Mouse (Mus musculus) heart, adult 2 months (tissue): ENCODE measurements around the gene Dusp6. TPM values are rescaled to one million over a fixed set of nuclear protein-coding genes. Genes with fewer than 3 reads are reported as not detected.

Experiments used
- DNase-seq, 2 experiments: peaks; one replicate each; pipeline ENCODE4 v3.0.0; 2021
- H3K27ac ChIP-seq: fragments of 200-600 bp; 2 replicates; pipeline ENCODE4 v1.8.1; 2022
- H3K27me3 ChIP-seq: fragments of 200-500 bp; 2 replicates; pipeline ENCODE4 v1.6.1; 2012; ENCODE audit warnings: mild to moderate bottlenecking, low read length, inconsistent platforms, mixed read lengths; ENCODE audit not compliant: control insufficient read depth, insufficient read depth
- H3K36me3 ChIP-seq: fragments of 200-500 bp; 2 replicates; pipeline ENCODE4 v1.6.1; 2012; ENCODE audit warnings: low read length, inconsistent platforms; ENCODE audit not compliant: control insufficient read depth, insufficient read depth
- H3K4me1 ChIP-seq: fragments of 200-500 bp; 2 replicates; pipeline ENCODE4 v1.6.1; 2011; ENCODE audit warnings: low read length; ENCODE audit not compliant: control insufficient read depth, insufficient read depth
- H3K4me3 ChIP-seq: fragments of 200-600 bp; 2 replicates; pipeline ENCODE4 v1.8.1; 2022
- H3K79me2 ChIP-seq: fragments of 200-500 bp; replicated peaks from 2 replicates; pipeline ENCODE4 v1.6.1; 2012; ENCODE audit warnings: mild to moderate bottlenecking, inconsistent platforms, low read length, moderate library complexity, mixed read lengths; ENCODE audit not compliant: control insufficient read depth, insufficient read depth
- H3K9ac ChIP-seq: fragments of 200-500 bp; 2 replicates; pipeline ENCODE4 v1.6.1; 2012; ENCODE audit warnings: low read depth, mild to moderate bottlenecking, control low read depth, inconsistent platforms, low read length, mixed read lengths
- CTCF ChIP-seq: fragments of 200-600 bp; IDR thresholded peaks from 2 replicates; pipeline ENCODE4 v1.8.1; 2022; ENCODE audit warnings: antibody characterized with exemption, mild to moderate bottlenecking, moderate library complexity
- EP300 ChIP-seq: fragments of 200-500 bp; IDR thresholded peaks from 2 replicates; pipeline ENCODE4 v1.6.1; 2011; ENCODE audit warnings: low read depth, low read length, control low read depth; ENCODE audit not compliant: insufficient read depth
- POLR2A ChIP-seq: fragments of 200-500 bp; IDR thresholded peaks from 2 replicates; pipeline ENCODE4 v1.6.1; 2011; ENCODE audit warnings: mild to moderate bottlenecking, low read depth, low read length, control low read depth; ENCODE audit not compliant: insufficient read depth
- WGBS: fragments of 180-500 bp; shearing (Covaris S2); methylation state at CpG from one replicate; pipeline ENCODE4 v1.1.7; 2018; 5-methylcytosine and 5-hydroxymethylcytosine counted together
- intact Hi-C: fragments of 180-260 bp; cut with DNase I; formaldehyde crosslinking; loops from one replicate; pipeline ENCODE4 v1.15.1; 2025
- polyA plus RNA-seq: library from polyadenylated mRNA; depleted of rRNA; stranded (reverse); fragments of >200 nt; gene quantifications from 2 replicates; pipeline ENCODE4 v1.2.3, GENCODE M21; 2012
- total RNA-seq, 2 experiments: library from RNA; stranded (reverse); gene quantifications; 2 replicates each; pipeline ENCODE4 v1.2.3; 2021

The Dusp6 gene
- total and polyA plus RNA-seq, 3 experiments, result 15.8 to 24.8 (median 21.4) TPM

DNA sequence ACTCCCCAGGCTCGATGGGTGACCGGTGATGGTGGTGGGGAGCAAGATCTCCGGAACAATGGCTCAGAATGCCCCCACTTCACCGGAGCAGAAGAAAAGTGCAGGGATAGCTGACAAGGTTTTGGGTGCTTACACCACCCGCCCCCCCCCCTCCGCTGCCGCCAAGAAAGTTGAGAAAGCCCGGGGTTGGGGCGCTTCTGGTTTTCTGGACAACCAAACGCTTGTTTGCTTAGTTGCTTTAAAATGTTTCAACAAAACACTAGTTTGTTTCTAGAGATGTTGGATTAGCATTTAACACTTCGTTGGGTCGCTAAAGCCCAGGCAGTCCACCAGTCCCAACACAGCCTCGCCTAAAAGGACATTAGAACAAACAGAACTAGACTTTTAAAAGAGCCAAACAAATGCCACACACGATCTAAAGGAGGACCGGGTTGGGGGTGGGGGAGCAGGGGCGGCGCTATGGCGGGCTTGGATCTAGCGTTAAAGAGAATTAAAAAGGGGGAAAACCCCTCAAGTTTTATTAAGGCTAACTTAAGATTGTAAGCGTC is 638 bp upstream of the Dusp6 start:
- peaks cover 4% of the 10 kb centered on the region for H3K4me1 ChIP-seq
- peak overlapping the region; percentile 80 for H3K4me3 ChIP-seq
- no peak for DNase-seq
- H3K79me2 ChIP-seq, result 0 out of 2 replicates have a peak, but pooled peaks cover 1% of the 10 kb centered on the region
- peaks cover 7% of the 10 kb centered on the region for H3K36me3 ChIP-seq
- peak overlapping the region; percentile 99 for H3K27ac ChIP-seq
- intact Hi-C loops, result loop anchor here (2.0 to 10.0 kb wide), 5 partner anchors 60 to 892 kb away; no protein-coding TSS in a partner anchor
- H3K9ac ChIP-seq, result peak overlapping the region; percentile 96
- H3K27me3 ChIP-seq, result no peaks in the 10 kb centered on the region
- WGBS, result 1% methylated on average over 20 of the region's 20 CpGs
- no peak for TF ChIP-seq POLR2A
- no peak for TF ChIP-seq CTCF
- TF ChIP-seq EP300, result no peak

GRCm38 (mm10) chr10:99263419-99264221 is 589 bp downstream of the Dusp6 start:
- Histone ChIP-seq H3K36me3 (peaks cover 15% of the 10 kb centered on the region), H3K27me3 (no peaks in the 10 kb centered on the region), H3K4me3 (peak overlapping the region; percentile 80), H3K27ac (peak overlapping the region; percentile 99), H3K9ac (peak overlapping the region; percentile 80), H3K4me1 (peaks cover 4% of the 10 kb centered on the region), H3K79me2 (0 out of 2 replicates have a peak, but pooled peaks cover 1% of the 10 kb centered on the region)
- TF ChIP-seq CTCF, result no peak
- TF ChIP-seq EP300, result no peak
- TF ChIP-seq POLR2A, result no peak
- under 1% methylated on average over 66 of the region's 66 CpGs for WGBS
- DNase-seq, result peak; percentile 64 to 76
- intact Hi-C loops, result loop anchor here (2.0 to 10.0 kb wide), 6 partner anchors 61 to 891 kb away; no protein-coding TSS in a partner anchor

DNA sequence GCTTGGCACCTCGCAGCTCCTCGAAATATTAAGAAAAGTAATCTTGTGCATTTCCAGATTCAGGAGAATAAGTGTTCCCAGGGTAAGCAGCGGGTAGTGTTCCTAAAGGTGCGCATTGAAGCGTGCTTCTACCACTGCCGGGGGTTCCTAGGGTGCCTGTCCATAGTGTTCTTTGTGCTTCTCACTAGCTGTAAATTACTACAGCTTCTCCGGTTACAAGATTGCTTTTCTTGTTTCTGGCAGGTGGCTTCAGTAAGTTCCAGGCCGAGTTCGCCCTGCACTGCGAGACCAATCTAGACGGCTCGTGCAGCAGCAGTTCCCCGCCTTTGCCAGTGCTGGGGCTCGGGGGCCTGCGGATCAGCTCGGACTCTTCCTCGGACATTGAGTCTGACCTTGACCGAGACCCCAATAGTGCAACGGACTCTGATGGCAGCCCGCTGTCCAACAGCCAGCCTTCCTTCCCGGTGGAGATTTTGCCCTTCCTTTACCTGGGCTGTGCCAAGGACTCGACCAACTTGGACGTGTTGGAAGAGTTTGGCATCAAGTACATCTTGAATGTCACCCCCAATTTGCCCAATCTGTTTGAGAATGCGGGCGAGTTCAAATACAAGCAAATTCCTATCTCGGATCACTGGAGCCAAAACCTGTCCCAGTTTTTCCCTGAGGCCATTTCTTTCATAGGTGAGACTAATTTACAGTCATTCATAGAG is 1.4 kb downstream of the Dusp6 start:
- 0 out of 2 replicates have a peak, but pooled peaks cover 1% of the 10 kb centered on the region for H3K79me2 ChIP-seq
- DNase-seq, result peak; percentile 53 to 62
- H3K36me3 ChIP-seq, result peaks cover 15% of the 10 kb centered on the region
- peak overlapping the region; percentile 80 for H3K9ac ChIP-seq
- peak overlapping the region; percentile 80 for H3K4me3 ChIP-seq
- H3K27ac ChIP-seq, result peak overlapping the region; percentile 99
- H3K4me1 ChIP-seq, result peaks cover 9% of the 10 kb centered on the region
- no peaks in the 10 kb centered on the region for H3K27me3 ChIP-seq
- TF ChIP-seq EP300 (0 out of 2 replicates have a peak, but pooled peaks have one; percentile 8), POLR2A (no peak), CTCF (no peak)
- 7% methylated on average over 26 of the region's 26 CpGs for WGBS
- intact Hi-C loops, result loop anchor here (2.0 to 10.0 kb wide), 4 partner anchors 178 to 890 kb away; no protein-coding TSS in a partner anchor

GRCm38 (mm10) chr10:99265011-99265694 is 2.1 kb downstream of the Dusp6 start:
- Histone ChIP-seq H3K4me3 (peak overlapping the region; percentile 80), H3K4me1 (peaks cover 11% of the 10 kb centered on the region), H3K36me3 (peaks cover 15% of the 10 kb centered on the region), H3K79me2 (0 out of 2 replicates have a peak, but pooled peaks cover 1% of the 10 kb centered on the region), H3K27ac (peak overlapping the region; percentile 99), H3K9ac (peak overlapping the region; percentile 80; the same call in 1 of the 2 replicates), H3K27me3 (no peaks in the 10 kb centered on the region)
- 0 out of 2 replicates have a peak, but pooled peaks have one; percentile 81 for TF ChIP-seq EP300
- no peak for TF ChIP-seq CTCF
- TF ChIP-seq POLR2A, result peak; percentile 57
- 25% methylated on average over 7 of the region's 7 CpGs for WGBS
- intact Hi-C loops, result loop anchor here (2.0 to 10.0 kb wide), 4 partner anchors 177 to 890 kb away; no protein-coding TSS in a partner anchor
- DNase-seq, result peak; percentile 44 to 60

DNA sequence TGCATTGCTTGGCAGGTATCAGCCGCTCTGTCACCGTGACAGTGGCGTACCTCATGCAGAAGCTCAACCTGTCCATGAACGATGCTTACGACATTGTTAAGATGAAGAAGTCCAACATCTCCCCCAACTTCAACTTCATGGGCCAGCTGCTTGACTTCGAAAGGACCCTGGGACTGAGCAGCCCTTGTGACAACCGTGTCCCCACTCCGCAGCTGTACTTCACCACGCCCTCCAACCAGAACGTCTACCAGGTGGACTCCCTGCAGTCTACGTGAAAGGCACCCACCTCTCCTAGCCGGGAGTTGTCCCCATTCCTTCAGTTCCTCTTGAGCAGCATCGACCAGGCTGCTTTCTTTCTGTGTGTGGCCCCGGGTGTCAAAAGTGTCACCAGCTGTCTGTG is 3.0 kb downstream of the Dusp6 start:
- peaks cover 10% of the 10 kb centered on the region for H3K4me1 ChIP-seq
- peak overlapping the region; percentile 80 for H3K4me3 ChIP-seq
- no peaks in the 10 kb centered on the region for H3K27me3 ChIP-seq
- 0 out of 2 replicates have a peak, but pooled peaks cover 1% of the 10 kb centered on the region for H3K79me2 ChIP-seq
- TF ChIP-seq CTCF (no peak), POLR2A (no peak), EP300 (no peak)
- peak overlapping the region; percentile 76 for H3K9ac ChIP-seq
- H3K27ac ChIP-seq, result peak overlapping the region; percentile 99
- peaks cover 15% of the 10 kb centered on the region for H3K36me3 ChIP-seq
- WGBS, result 30% methylated on average over 14 of the region's 14 CpGs
- peak; percentile 36 to 44 for DNase-seq
- intact Hi-C loops, result loop anchor here (5.0 to 10.0 kb wide), 3 partner anchors 176 to 889 kb away; no protein-coding TSS in a partner anchor
